Comparison of ENCODE assay signal across 23 mouse cellular contexts in the genomic region with DNA sequence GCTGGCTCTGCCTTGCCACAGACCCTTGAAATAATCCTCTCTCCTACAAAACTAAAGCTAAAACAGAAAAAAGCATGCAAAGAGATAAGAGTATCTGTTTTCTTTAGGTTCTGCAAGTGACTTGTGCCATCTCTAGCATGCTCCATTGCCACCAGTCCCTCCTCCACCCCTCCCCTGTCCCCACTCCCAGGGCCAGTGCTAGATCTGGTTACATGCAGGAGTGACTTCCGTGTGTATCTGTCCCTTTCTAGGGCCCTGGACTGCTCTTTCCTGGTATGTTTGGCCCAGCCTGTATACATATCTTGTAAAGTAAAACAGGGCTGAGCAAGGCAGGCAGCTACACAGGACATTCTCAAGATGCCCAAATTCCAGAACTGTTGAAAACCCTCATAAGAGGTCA.
"Had no signal": no experiment of that assay in that cellular context is flagged by ENCODE, and none has a peak within 500 bp of the region (broad histone marks: within the 10 kb centered on the region; RNA-seq: fewer than 3 reads in every experiment).

No protein-coding gene starts in this region.

- DNase-seq: kidney, adult 11 months; kidney, postnatal 14 days; layer of hippocampus, adult 9-11 months; liver; liver, embryonic 13.5 days; lung, adult 2 months; lung, postnatal 36 days; retina, postnatal 1 day; right cerebral cortex, postnatal 25 days; spleen, adult 18-20 months; thymus, adult 18-20 months; thymus, postnatal 36 days had no signal

- H3K27ac ChIP-seq: intestine, embryonic 15.5 days; layer of hippocampus, adult 2 months; limb, embryonic 10.5 days; limb, embryonic 13.5 days; liver, embryonic 13.5 days; midbrain, embryonic 10.5 days; midbrain, embryonic 13.5 days; neural tube, embryonic 13.5 days had no signal

- H3K4me2 ChIP-seq: intestine, embryonic 15.5 days; limb, embryonic 13.5 days; liver, embryonic 13.5 days; midbrain, embryonic 13.5 days; neural tube, embryonic 13.5 days had no signal

- ATAC-seq: intestine, embryonic 15.5 days; lung, postnatal 0 days; midbrain, embryonic 13.5 days; midbrain, embryonic 16.5 days had no signal

- H3K4me1 ChIP-seq: intestine, embryonic 15.5 days; limb, embryonic 10.5 days; limb, embryonic 13.5 days; liver, embryonic 13.5 days; megakaryocyte, embryonic 14.5 days; midbrain, embryonic 13.5 days; neural tube, embryonic 13.5 days had no signal

- H3K9ac ChIP-seq: intestine, embryonic 15.5 days; limb, embryonic 13.5 days; liver, embryonic 13.5 days; midbrain, embryonic 13.5 days; neural tube, embryonic 13.5 days had no signal

- H3K9me3 ChIP-seq: intestine, embryonic 15.5 days; limb, embryonic 10.5 days; limb, embryonic 13.5 days; liver, embryonic 13.5 days; midbrain, embryonic 10.5 days; midbrain, embryonic 13.5 days had no signal

- H3K36me3 ChIP-seq: intestine, embryonic 15.5 days; limb, embryonic 10.5 days; limb, embryonic 13.5 days; liver, embryonic 13.5 days; midbrain, embryonic 10.5 days; midbrain, embryonic 13.5 days; neural tube, embryonic 13.5 days had no signal

- H3K4me3 ChIP-seq: intestine, embryonic 15.5 days; layer of hippocampus, adult 2 months; limb, embryonic 10.5 days; limb, embryonic 13.5 days; liver, embryonic 13.5 days; megakaryocyte, embryonic 14.5 days; midbrain, embryonic 10.5 days; midbrain, embryonic 13.5 days; myocyte; neural tube, embryonic 13.5 days had no signal

- H3K27me3 ChIP-seq: intestine, embryonic 15.5 days; limb, embryonic 13.5 days; liver, embryonic 13.5 days; megakaryocyte, embryonic 14.5 days; midbrain, embryonic 13.5 days; neural tube, embryonic 13.5 days had no signal
